Mouse (Mus musculus) lung, embryonic 16.5 days (tissue): Measurements from ENCODE around the gene Pias4. TPM values are rescaled to one million over a fixed set of nuclear protein-coding genes. Genes with fewer than 3 reads are reported as not detected.
A peak's percentile ranks its signal among the peaks of the same experiment; 100 is the strongest.

Source experiments
- ATAC-seq: fragments of 200-750 bp; cut with Nextera tagmentation; 2 replicates; pipeline ENCODE4 v1.8.0; 2017; ENCODE audit warnings: low read depth, mild to moderate bottlenecking, moderate library complexity
- H3K27ac ChIP-seq: fragments of 300-500 bp; sonication (generic); 2 replicates; pipeline ENCODE4 v1.5.1; 2014; ENCODE audit warnings: mild to moderate bottlenecking, control low read depth, low read length
- H3K27me3 ChIP-seq: fragments of 300-500 bp; sonication (generic); 2 replicates; pipeline ENCODE4 v1.6.1; 2014; ENCODE audit warnings: low read depth, low read length, mixed read lengths; ENCODE audit not compliant: control insufficient read depth, insufficient read depth
- H3K36me3 ChIP-seq: fragments of 300-500 bp; sonication (generic); 2 replicates; pipeline ENCODE4 v1.6.1; 2014; ENCODE audit warnings: low read length; ENCODE audit not compliant: control insufficient read depth, insufficient read depth
- H3K4me1 ChIP-seq: fragments of 300-500 bp; sonication (generic); replicated peaks from 2 replicates; pipeline ENCODE4 v1.6.1; 2014; ENCODE audit warnings: low read length, mixed read lengths; ENCODE audit not compliant: control insufficient read depth, insufficient read depth
- H3K4me2 ChIP-seq: fragments of 300-500 bp; sonication (generic); 2 replicates; pipeline ENCODE4 v1.6.1; 2014; ENCODE audit warnings: low read depth, low read length, control low read depth
- H3K4me3 ChIP-seq: fragments of 300-500 bp; sonication (generic); 2 replicates; pipeline ENCODE4 v1.5.1; 2014; ENCODE audit warnings: mild to moderate bottlenecking, low read length, control low read depth
- H3K9ac ChIP-seq: fragments of 300-500 bp; sonication (generic); 2 replicates; pipeline ENCODE4 v1.6.1; 2014; ENCODE audit warnings: low read length, control low read depth
- H3K9me3 ChIP-seq: fragments of 300-500 bp; sonication (generic); 2 replicates; pipeline ENCODE4 v1.6.1; 2016; ENCODE audit warnings: low read length; ENCODE audit not compliant: control insufficient read depth
- WGBS: fragments of 180-500 bp; shearing (Covaris S2); extraction: QIAGEN DNeasy Blood & Tissue Kit; methylation state at CpG from one replicate; pipeline ENCODE4 v1.1.7; 2014; 5-methylcytosine and 5-hydroxymethylcytosine counted together
- microRNA-seq: library from miRNA; unstranded; fragments of <30 nt; microRNA quantifications from one replicate; pipeline ENCODE4, GENCODE M21; 2016
- polyA plus RNA-seq: library from polyadenylated mRNA; unstranded; fragments of >200 nt; fragmentation: Nextera tagmentation; extraction: Ambion mirVana; gene quantifications from 2 replicates; pipeline ENCODE4 v1.2.1, GENCODE M21; 2015

Pias4 gene
- polyA plus RNA-seq, 1 experiment from 2014 or later: 41.8 TPM

DNA sequence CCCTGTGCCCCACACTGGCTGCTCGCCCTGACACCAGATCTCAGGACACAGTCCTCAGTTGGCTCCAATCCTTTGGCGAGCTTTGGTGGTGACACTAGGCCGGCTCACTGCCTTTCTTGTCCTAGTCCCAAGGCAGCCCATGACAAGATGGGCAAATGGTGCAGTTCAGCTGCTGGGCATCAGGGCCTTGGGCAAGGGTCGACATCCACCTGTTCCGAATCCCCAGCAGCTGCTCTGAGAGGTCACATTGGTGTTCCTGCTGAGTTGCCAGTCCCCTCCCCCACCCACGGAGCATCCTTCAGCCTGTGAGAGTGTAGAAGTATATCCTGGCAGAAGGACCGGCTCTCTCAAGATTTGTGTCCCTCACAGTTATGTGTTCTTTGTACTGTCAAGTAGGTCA lies 47.1 kb downstream of the Pias4 start:
- H3K27ac ChIP-seq: no peak overlapping the region
- no peak overlapping the region for H3K9ac ChIP-seq
- ATAC-seq: no peak
- no peaks in the 10 kb centered on the region for H3K9me3 ChIP-seq
- H3K27me3 ChIP-seq: no peaks in the 10 kb centered on the region
- 78% methylated on average over 7 of the region's 7 CpGs for WGBS
- H3K36me3 ChIP-seq: peaks cover 69% of the 10 kb centered on the region
- no peak overlapping the region for H3K4me3 ChIP-seq
- no peak overlapping the region for H3K4me2 ChIP-seq
- H3K4me1 ChIP-seq: no peaks in the 10 kb centered on the region

DNA sequence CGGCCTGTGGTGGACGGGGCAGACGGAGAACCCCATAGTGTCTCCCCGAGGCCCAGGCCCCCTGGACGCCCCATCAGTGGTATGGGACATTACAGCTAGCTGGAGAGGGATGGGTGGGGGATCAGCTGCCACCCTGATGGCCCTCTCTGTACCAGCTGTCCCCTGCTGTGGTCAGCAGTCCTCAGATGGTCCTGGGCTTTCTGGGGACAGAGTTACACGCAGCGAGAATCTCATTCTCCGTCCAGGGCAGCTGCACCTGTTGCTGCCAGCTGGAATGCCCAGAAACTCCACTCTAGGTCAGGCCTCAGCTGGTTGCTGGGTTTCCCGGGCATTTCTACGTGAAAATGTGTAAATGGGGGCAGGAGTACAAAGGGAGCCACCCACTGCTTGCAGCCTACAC lies 48.1 kb downstream of the Pias4 start:
- H3K9me3 ChIP-seq: no peaks in the 10 kb centered on the region
- no peak overlapping the region for H3K27ac ChIP-seq
- no peak overlapping the region for H3K9ac ChIP-seq
- ATAC-seq: no peak
- WGBS: 90% methylated on average over 10 of the region's 10 CpGs
- no peaks in the 10 kb centered on the region for H3K4me1 ChIP-seq
- no peaks in the 10 kb centered on the region for H3K27me3 ChIP-seq
- H3K36me3 ChIP-seq: peaks cover 76% of the 10 kb centered on the region
- no peak overlapping the region for H3K4me2 ChIP-seq
- no peak overlapping the region for H3K4me3 ChIP-seq

DNA sequence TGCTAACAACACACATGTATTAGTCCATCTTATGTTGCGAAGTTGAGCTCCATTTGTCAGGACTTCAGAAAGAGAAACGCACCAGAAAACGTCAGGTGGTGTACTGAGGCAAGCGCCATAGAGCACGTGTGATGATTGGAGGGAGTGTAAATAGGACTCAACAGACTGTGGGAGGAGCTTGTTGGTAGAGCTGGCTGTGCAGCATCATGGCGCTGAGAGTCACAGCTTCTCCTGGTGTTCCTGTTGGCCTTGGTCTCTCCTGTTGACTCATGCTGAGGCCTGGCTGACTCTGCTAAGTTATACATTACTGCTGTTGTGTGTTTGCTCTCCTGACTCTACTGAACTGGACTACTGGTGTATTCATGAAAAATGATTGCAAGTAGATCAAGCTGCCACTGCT lies 54.8 kb downstream of the Pias4 start:
- 91% methylated on average over 6 of the region's 6 CpGs for WGBS
- no peak overlapping the region for H3K4me3 ChIP-seq
- no peak overlapping the region for H3K27ac ChIP-seq
- no peaks in the 10 kb centered on the region for H3K27me3 ChIP-seq
- H3K9me3 ChIP-seq: no peaks in the 10 kb centered on the region
- H3K4me2 ChIP-seq: no peak overlapping the region
- ATAC-seq: no peak
- H3K9ac ChIP-seq: no peak overlapping the region
- peaks cover 69% of the 10 kb centered on the region for H3K36me3 ChIP-seq
- no peaks in the 10 kb centered on the region for H3K4me1 ChIP-seq

DNA sequence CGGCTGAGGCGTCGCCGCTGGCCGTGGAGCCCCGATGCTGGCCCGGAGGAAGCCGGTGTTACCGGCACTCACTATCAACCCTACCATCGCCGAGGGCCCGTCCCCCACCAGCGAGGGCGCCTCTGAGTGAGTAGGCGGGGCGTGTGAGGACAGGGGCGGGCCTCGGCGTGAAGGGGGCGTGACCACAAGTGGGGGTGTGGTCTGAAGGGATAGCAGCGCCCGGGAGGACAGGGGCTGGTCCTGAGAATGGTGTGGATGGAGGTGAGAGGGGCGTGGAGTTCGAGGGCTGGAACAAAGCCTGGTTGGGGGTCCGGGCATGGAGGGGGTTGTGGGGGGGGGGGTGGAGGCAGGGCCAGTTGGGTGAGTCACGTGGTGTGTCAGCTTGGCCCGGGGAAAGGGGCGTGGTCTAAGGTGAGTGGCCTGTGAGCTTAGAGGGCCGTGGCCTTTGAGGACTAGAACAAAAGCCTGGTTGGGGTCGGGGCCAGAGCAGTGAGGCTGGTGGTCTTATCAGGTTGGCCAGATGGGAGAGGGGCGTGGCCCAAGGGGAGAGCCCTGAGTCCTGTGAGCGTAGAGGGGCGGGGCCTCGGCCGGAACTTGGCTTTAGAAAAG lies 61.5 kb downstream of the Pias4 start:
- Histone ChIP-seq H3K4me2 (peak overlapping the region; percentile 76), H3K4me3 (peak overlapping the region; percentile 97), H3K27ac (peak overlapping the region; percentile 100), H3K36me3 (peaks cover 24% of the 10 kb centered on the region), H3K4me1 (peaks cover 9% of the 10 kb centered on the region), H3K27me3 (no peaks in the 10 kb centered on the region), H3K9ac (peak overlapping the region; percentile 96), H3K9me3 (no peaks in the 10 kb centered on the region)
- WGBS: under 1% methylated on average over 35 of the region's 35 CpGs
- peak; percentile 94 for ATAC-seq

DNA sequence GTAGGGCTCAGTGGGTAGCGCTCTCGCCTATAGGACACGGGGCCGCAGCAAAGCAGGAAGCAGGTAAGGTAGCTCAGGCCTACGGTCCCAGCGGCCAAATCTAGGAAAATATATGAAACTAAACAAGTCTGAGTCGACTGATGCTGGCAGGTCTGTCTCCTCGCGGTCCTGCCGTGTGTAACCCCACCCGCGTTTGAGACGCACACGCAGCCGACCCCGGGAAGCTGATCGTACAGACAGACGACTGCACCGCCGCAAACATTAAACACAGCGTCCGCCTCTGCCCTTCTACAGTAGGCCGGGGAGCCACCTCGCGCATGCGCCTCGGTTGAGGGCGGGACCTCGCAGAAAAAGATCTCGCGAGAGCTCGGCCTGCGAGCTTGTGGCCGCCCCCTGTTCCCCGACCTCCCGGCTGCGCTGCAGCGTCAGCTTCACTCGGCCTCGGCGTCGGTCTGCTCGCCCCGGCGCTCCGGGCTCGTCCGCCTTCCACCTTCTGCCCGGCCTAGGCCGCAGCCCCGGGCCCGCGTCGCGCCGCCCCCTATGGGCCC lies 62.1 kb downstream of the Pias4 start, which contains the start of gene Map2k2:
Map2k2 (plus strand) TSS at position 351 of the 548 bp plus-strand sequence.
- Histone ChIP-seq H3K4me3 (peak within 1 kb of the TSS; percentile 97), H3K9ac (peak within 1 kb of the TSS; percentile 96), H3K36me3 (peaks cover 19% of the 10 kb centered on the region), H3K27me3 (no peaks in the 10 kb centered on the region), H3K4me2 (peak within 1 kb of the TSS; percentile 76), H3K9me3 (no peaks in the 10 kb centered on the region), H3K27ac (peak within 1 kb of the TSS; percentile 100), H3K4me1 (peaks cover 9% of the 10 kb centered on the region)
- peak; percentile 97 for ATAC-seq
- WGBS: under 1% methylated on average over 56 of the region's 56 CpGs

Small RNA genes lying within 50 kb of the gene (microRNA-seq; reads per million reads assigned to microRNA genes)
- not detected for gene Mir5615-1
- not detected for gene Mir5615-2

Other genes starting within 250 kb of the Pias4 start
- 52.6 and 52.7 TPM in 2 replicates for gene Lmnb2, start 249.7 kb downstream of the Pias4 start, polyA plus RNA-seq
- 57.3 and 63.6 TPM in 2 replicates for gene Gadd45b, start 237.8 kb downstream of the Pias4 start, polyA plus RNA-seq
- gene Gng7, start 153.0 kb downstream of the Pias4 start, polyA plus RNA-seq: 5.1 and 5.7 TPM in 2 replicates
- 0.11 and 0.72 TPM in 2 replicates for gene Diras1, start 142.3 kb downstream of the Pias4 start, polyA plus RNA-seq
- gene Slc39a3, start 130.5 kb downstream of the Pias4 start, polyA plus RNA-seq: 19.4 and 20.8 TPM in 2 replicates
- gene Sgta, start 107.7 kb downstream of the Pias4 start, polyA plus RNA-seq: 183 and 187 TPM in 2 replicates
- gene Thop1, start 97.9 kb downstream of the Pias4 start, polyA plus RNA-seq: 44.2 and 45.0 TPM in 2 replicates
- gene Creb3l3, start 69.0 kb downstream of the Pias4 start, polyA plus RNA-seq: 0.34 and 1.0 TPM in 2 replicates
- 144 and 151 TPM in 2 replicates for gene Map2k2, start 62.0 kb downstream of the Pias4 start, polyA plus RNA-seq
- 31.5 and 31.6 TPM in 2 replicates for gene Zbtb7a, start 32.7 kb downstream of the Pias4 start, polyA plus RNA-seq
- 589 and 620 TPM in 2 replicates for gene Eef2, start 8.7 kb upstream of the Pias4 start, polyA plus RNA-seq
- 37.5 and 40.5 TPM in 2 replicates for gene Dapk3, start 15.1 kb upstream of the Pias4 start, polyA plus RNA-seq
- gene 4930442H23Rik, start 15.9 kb upstream of the Pias4 start, polyA plus RNA-seq: not detected in 2 replicates
- 0.11 and 0.31 TPM in 2 replicates for gene Nmrk2, start 34.1 kb upstream of the Pias4 start, polyA plus RNA-seq
- 0.36 and 0.39 TPM in 2 replicates for gene Atcay, start 62.9 kb upstream of the Pias4 start, polyA plus RNA-seq
- gene Zfr2, start 65.2 kb upstream of the Pias4 start, polyA plus RNA-seq: 5.0 and 6.0 TPM in 2 replicates
- gene Matk, start 85.0 kb upstream of the Pias4 start, polyA plus RNA-seq: 2.9 and 3.5 TPM in 2 replicates
- 202 and 210 TPM in 2 replicates for gene Mrpl54, start 99.0 kb upstream of the Pias4 start, polyA plus RNA-seq
- gene Apba3, start 99.0 kb upstream of the Pias4 start, polyA plus RNA-seq: 61.2 and 69.2 TPM in 2 replicates
- 29.3 and 32.9 TPM in 2 replicates for gene Tjp3, start 123.7 kb upstream of the Pias4 start, polyA plus RNA-seq
- gene Pip5k1c, start 125.0 kb upstream of the Pias4 start, polyA plus RNA-seq: 41.0 and 43.1 TPM in 2 replicates
- gene Cactin, start 153.2 kb upstream of the Pias4 start, polyA plus RNA-seq: 36.6 and 37.9 TPM in 2 replicates
- gene Tbxa2r, start 160.8 kb upstream of the Pias4 start, polyA plus RNA-seq: 18.6 and 19.6 TPM in 2 replicates
- gene Gipc3, start 175.3 kb upstream of the Pias4 start, polyA plus RNA-seq: 0.05 and 0.10 TPM in 2 replicates
- 90.6 and 93.2 TPM in 2 replicates for gene Hmg20b, start 182.6 kb upstream of the Pias4 start, polyA plus RNA-seq
- gene Mfsd12, start 189.6 kb upstream of the Pias4 start, polyA plus RNA-seq: 13.7 and 13.9 TPM in 2 replicates
- 2.0 and 2.2 TPM in 2 replicates for gene 4930404N11Rik, start 197.9 kb upstream of the Pias4 start, polyA plus RNA-seq
- gene Fzr1, start 210.6 kb upstream of the Pias4 start, polyA plus RNA-seq: 95.4 and 105 TPM in 2 replicates
- gene Dohh, start 216.5 kb upstream of the Pias4 start, polyA plus RNA-seq: 71.4 and 73.1 TPM in 2 replicates
- 3.0 and 3.1 TPM in 2 replicates for gene Gm48551, start 216.5 kb upstream of the Pias4 start, polyA plus RNA-seq
- gene Gm48552, start 221.1 kb upstream of the Pias4 start, polyA plus RNA-seq: 1.2 and 1.7 TPM in 2 replicates
- gene Smim24, start 225.1 kb upstream of the Pias4 start, polyA plus RNA-seq: 7.9 and 9.0 TPM in 2 replicates